Mouse (Mus musculus): Measurements from ENCODE around the gene Gm28710.

GRCm38 (mm10) chr5:16785627-16786026 lies 6.0 kb upstream of the Gm28710 start:
- TF ChIP-seq ZNF384 (IDR thresholded peaks at IDR 0.05; ENCODE audit: low read depth, low read length) (no peak), HCFC1 (IDR thresholded peaks at IDR 0.05; ENCODE audit: borderline replicate concordance, insufficient read depth, low read length) (no peak), CHD2 (IDR thresholded peaks at IDR 0.05; ENCODE audit: low read depth, low read length) (no peak), ZC3H11A (IDR thresholded peaks at IDR 0.05; ENCODE audit: borderline replicate concordance, low read depth, low read length) (no peak)

Measured in ES-E14 (cell line).